Mouse (Mus musculus) right cerebral cortex, adult 18-20 months (tissue): ENCODE measurements around the gene B9d2.

Experiments used
- DNase-seq: peaks from one replicate; pipeline ENCODE4 v3.0.0; 2022; ENCODE audit warnings: mixed read lengths

The B9d2 gene

GRCm38 (mm10) chr7:25680514-25681258, at the start of gene B9d2:
B9d2 (plus strand) TSS chr7:25680780.
- peak; percentile 94 for DNase-seq

GRCm38 (mm10) chr7:25632679-25633078, 47.9 kb upstream of the B9d2 start:
- no peak for DNase-seq

GRCm38 (mm10) chr7:25636373-25636772, 44.2 kb upstream of the B9d2 start:
- DNase-seq, result no peak

- no peak for DNase-seq
These were observed 43.5 kb upstream of the B9d2 start for GRCm38 (mm10) chr7:25637099-25637498.

GRCm38 (mm10) chr7:25639754-25640153, 40.8 kb upstream of the B9d2 start:
- peak; percentile 49 for DNase-seq

GRCm38 (mm10) chr7:25644136-25644535, 36.4 kb upstream of the B9d2 start:
- no peak for DNase-seq

GRCm38 (mm10) chr7:25644631-25645030, 35.9 kb upstream of the B9d2 start:
- no peak for DNase-seq

GRCm38 (mm10) chr7:25645074-25645473, 35.5 kb upstream of the B9d2 start:
- DNase-seq, result no peak

GRCm38 (mm10) chr7:25647574-25648123, 32.9 kb upstream of the B9d2 start:
- DNase-seq, result no peak

GRCm38 (mm10) chr7:25649839-25650238, 30.7 kb upstream of the B9d2 start:
- no peak for DNase-seq

GRCm38 (mm10) chr7:25651281-25651680, 29.3 kb upstream of the B9d2 start:
- no peak for DNase-seq

GRCm38 (mm10) chr7:25652244-25652759, 28.3 kb upstream of the B9d2 start:
- DNase-seq, result no peak

GRCm38 (mm10) chr7:25655601-25656428, 24.8 kb upstream of the B9d2 start:
- no peak for DNase-seq

GRCm38 (mm10) chr7:25657785-25658184, 22.8 kb upstream of the B9d2 start:
- no peak for DNase-seq

GRCm38 (mm10) chr7:25658657-25659472, 21.7 kb upstream of the B9d2 start, which contains the start of the genes Bckdha and Exosc5:
Bckdha (minus strand) TSS chr7:25658981.
Exosc5 (plus strand) TSS chr7:25659164.
- DNase-seq, result peak; percentile 99

GRCm38 (mm10) chr7:25666381-25666780, 14.2 kb upstream of the B9d2 start:
- no peak for DNase-seq

- no peak for DNase-seq
These were observed 11.4 kb upstream of the B9d2 start for GRCm38 (mm10) chr7:25669158-25669557.

- no peak for DNase-seq
These were observed 10.9 kb upstream of the B9d2 start for GRCm38 (mm10) chr7:25669631-25670030.

- DNase-seq, result no peak
These were observed 10.5 kb upstream of the B9d2 start for GRCm38 (mm10) chr7:25670096-25670495.

GRCm38 (mm10) chr7:25671686-25672085, 8.9 kb upstream of the B9d2 start:
- DNase-seq, result no peak

- no peak for DNase-seq
These were observed 8.1 kb upstream of the B9d2 start for GRCm38 (mm10) chr7:25672442-25672841.

- no peak for DNase-seq
These were observed 6.3 kb upstream of the B9d2 start for GRCm38 (mm10) chr7:25674297-25674696.
